Mouse (Mus musculus) lung, embryonic 14.5 days (tissue): Measurements from ENCODE around the gene Tspan32. TPM values are rescaled to one million over a fixed set of nuclear protein-coding genes. Genes with fewer than 3 reads are reported as not detected.

Experiments
- ATAC-seq: fragments of 200-750 bp; cut with Nextera tagmentation; 2 replicates; pipeline ENCODE4 v1.8.0; 2017; ENCODE audit warnings: mild to moderate bottlenecking, moderate TSS enrichment, moderate library complexity; ENCODE audit not compliant: insufficient read depth
- DNase-seq: peaks from one replicate; pipeline ENCODE4 v3.0.0-alpha.2; 2015
- H3K27ac ChIP-seq: fragments of 300-500 bp; sonication (generic); 2 replicates; pipeline ENCODE4 v1.5.1; 2014; ENCODE audit warnings: low read depth, mild to moderate bottlenecking, moderate library complexity
- H3K27me3 ChIP-seq: fragments of 300-500 bp; sonication (generic); 2 replicates; pipeline ENCODE4 v1.6.1; 2014; ENCODE audit warnings: low read length, control low read depth; ENCODE audit not compliant: insufficient read depth
- H3K36me3 ChIP-seq: fragments of 300-500 bp; sonication (generic); 2 replicates; pipeline ENCODE4 v1.6.1; 2014; ENCODE audit warnings: control low read depth; ENCODE audit not compliant: insufficient read depth
- H3K4me1 ChIP-seq: fragments of 300-500 bp; sonication (generic); 2 replicates; pipeline ENCODE4 v1.6.1; 2014; ENCODE audit warnings: antibody characterized with exemption, control low read depth; ENCODE audit not compliant: insufficient read depth
- H3K4me2 ChIP-seq: fragments of 300-500 bp; sonication (generic); 2 replicates; pipeline ENCODE4 v1.6.1; 2014; ENCODE audit warnings: mild to moderate bottlenecking
- H3K4me3 ChIP-seq: fragments of 300-500 bp; sonication (generic); 2 replicates; pipeline ENCODE4 v1.5.1; 2014; ENCODE audit warnings: low read depth, low read length
- H3K9ac ChIP-seq: fragments of 300-500 bp; sonication (generic); 2 replicates; pipeline ENCODE4 v1.6.1; 2014
- H3K9me3 ChIP-seq: fragments of 300-500 bp; sonication (generic); 2 replicates; pipeline ENCODE4 v1.6.1; 2016; ENCODE audit warnings: low read depth, low read length, control low read depth
- CTCF ChIP-seq: IDR thresholded peaks from 2 replicates; pipeline ENCODE4 v1.5.1; 2016; ENCODE audit warnings: antibody characterized with exemption, low read depth
- WGBS: fragments of 180-500 bp; shearing (Covaris S2); extraction: QIAGEN DNeasy Blood & Tissue Kit; methylation state at CpG from one replicate; pipeline ENCODE4 v1.1.7; 2014; 5-methylcytosine and 5-hydroxymethylcytosine counted together
- polyA plus RNA-seq: library from polyadenylated mRNA; unstranded; fragments of >200 nt; fragmentation: Nextera tagmentation; extraction: Ambion mirVana; gene quantifications from 2 replicates; pipeline ENCODE4 v1.2.1, GENCODE M21; 2014

Gene Tspan32
- polyA plus RNA-seq, 1 experiment from 2014 or later = 2.1 TPM

DNA sequence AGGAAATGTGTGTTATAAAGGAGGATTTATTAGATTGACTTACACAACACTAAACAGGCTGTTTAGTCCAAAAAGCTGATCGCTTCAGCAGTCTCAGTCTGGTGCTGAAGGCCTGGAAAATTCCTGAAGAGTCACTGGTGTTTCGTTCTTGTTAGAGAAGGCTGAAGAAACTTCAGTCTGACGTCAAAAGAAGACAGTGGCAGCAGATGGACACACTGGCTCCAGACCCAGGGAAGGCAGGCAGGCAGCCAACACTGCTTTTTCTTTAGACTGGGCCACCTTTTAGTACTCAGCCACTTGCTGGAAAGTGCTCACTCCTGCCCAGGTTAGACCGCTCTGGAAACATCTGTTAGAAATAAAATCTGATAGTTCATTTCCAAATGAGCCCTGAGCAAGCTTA is 28.7 kb downstream of the Tspan32 start:
- Histone ChIP-seq H3K27ac (no peak overlapping the region), H3K4me1 (no peaks in the 10 kb centered on the region), H3K4me2 (no peak overlapping the region), H3K4me3 (no peak overlapping the region), H3K9ac (no peak overlapping the region), H3K9me3 (no peaks in the 10 kb centered on the region), H3K36me3 (no peaks in the 10 kb centered on the region), H3K27me3 (no peaks in the 10 kb centered on the region)
- WGBS = 77% methylated on average over 4 of the region's 4 CpGs
- TF ChIP-seq CTCF = no peak
- DNase-seq (no peak), ATAC-seq (no peak)

DNA sequence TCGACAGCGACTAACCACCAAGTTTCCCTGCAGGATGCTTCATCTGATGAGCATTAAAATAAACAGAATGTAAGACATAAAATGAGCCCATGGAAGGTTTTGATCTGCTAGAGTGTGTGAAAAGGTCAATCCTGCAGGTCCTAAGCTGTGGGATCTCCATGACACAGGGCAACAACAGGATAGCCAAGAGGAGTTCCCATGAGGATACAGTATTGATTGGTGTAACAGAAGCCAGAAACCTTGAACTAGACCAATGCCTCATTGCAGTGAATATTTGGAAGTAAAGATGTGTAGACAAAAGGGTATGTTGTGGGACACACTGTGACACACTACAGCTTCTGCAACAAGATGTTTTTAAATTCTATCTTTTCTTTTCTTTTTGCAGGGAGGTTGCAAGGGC is 29.3 kb downstream of the Tspan32 start:
- TF ChIP-seq CTCF = no peak
- DNase-seq (no peak), ATAC-seq (no peak)
- Histone ChIP-seq H3K27me3 (no peaks in the 10 kb centered on the region), H3K4me2 (no peak overlapping the region), H3K27ac (no peak overlapping the region), H3K4me1 (no peaks in the 10 kb centered on the region), H3K9me3 (no peaks in the 10 kb centered on the region), H3K36me3 (no peaks in the 10 kb centered on the region), H3K9ac (no peak overlapping the region), H3K4me3 (no peak overlapping the region)
- 89% methylated on average over 2 of the region's 2 CpGs for WGBS

DNA sequence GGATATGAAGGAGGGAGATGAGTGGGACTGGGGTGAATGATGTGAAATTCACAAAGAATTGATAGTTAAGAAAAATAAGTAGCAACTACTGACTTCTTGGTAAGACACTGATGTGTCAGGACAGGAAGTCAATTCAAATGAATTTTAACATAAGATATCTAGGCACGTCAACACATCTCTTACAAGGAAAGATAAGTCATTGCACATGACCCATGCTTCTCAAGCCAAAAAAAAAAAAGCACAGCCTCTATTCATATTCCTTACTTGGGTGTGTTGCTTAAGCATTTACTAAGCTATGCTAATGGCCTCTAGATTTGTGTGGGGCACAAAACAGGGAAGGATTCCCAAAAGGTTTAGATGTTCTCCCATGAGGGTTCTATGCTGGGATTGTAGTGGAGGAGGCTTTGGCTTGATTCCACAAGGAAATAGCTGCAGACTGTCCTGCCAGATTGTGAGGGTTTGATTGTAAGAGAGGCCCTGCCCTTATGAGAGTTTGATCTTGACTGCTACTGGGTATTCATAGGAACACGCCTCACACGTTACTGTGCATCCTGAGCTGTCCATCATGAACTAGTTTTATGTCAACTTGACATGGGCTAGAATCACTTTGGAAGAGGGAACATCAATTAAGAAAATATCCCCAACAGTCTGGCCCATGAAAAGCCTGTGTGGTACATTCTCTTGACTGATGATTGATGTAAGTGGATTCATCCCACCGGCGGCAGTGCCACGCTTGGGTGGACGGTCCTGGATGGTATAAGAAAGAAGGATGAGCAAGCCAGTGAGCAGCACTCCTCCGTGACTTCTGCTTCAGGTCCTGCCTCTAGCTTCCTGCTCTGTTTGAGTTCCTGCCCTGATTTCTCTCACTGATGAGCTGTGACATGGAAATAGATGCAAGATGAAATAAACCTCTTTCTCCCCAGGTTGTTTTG is 29.9 kb downstream of the Tspan32 start:
- no peak for ATAC-seq
- Histone ChIP-seq H3K4me1 (no peaks in the 10 kb centered on the region), H3K4me3 (no peak overlapping the region), H3K4me2 (no peak overlapping the region), H3K27me3 (no peaks in the 10 kb centered on the region), H3K9me3 (no peaks in the 10 kb centered on the region), H3K27ac (no peak overlapping the region), H3K36me3 (no peaks in the 10 kb centered on the region), H3K9ac (no peak overlapping the region)
- no peak for TF ChIP-seq CTCF
- no peak for DNase-seq
- 87% methylated on average over 8 of the region's 8 CpGs for WGBS

DNA sequence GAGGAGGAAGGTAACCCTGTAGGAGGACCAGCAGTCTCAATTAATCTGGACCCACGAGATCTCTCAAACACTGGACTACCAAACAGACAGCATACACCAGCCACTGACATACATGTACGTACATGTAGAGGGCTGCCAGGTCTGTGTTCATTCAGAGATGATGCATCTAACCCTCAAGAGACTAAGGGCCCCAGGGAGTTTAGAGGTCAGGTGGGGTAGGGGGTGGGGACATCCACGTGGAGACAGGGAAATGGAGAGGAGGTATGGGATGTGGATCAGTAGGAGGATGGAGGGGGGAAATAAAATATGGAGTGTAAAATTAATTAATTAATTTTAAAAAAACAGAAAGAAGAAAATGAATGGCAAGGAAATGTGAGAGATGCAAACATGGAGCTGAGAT is 31.9 kb downstream of the Tspan32 start:
- 77% methylated on average over 3 of the region's 3 CpGs for WGBS
- Histone ChIP-seq H3K36me3 (no peaks in the 10 kb centered on the region), H3K4me2 (no peak overlapping the region), H3K27me3 (no peaks in the 10 kb centered on the region), H3K9ac (no peak overlapping the region), H3K27ac (no peak overlapping the region), H3K4me3 (no peak overlapping the region), H3K9me3 (no peaks in the 10 kb centered on the region), H3K4me1 (peaks cover 7% of the 10 kb centered on the region; the same call in 1 of the 2 replicates)
- no peak for TF ChIP-seq CTCF
- DNase-seq (no peak), ATAC-seq (no peak)

DNA sequence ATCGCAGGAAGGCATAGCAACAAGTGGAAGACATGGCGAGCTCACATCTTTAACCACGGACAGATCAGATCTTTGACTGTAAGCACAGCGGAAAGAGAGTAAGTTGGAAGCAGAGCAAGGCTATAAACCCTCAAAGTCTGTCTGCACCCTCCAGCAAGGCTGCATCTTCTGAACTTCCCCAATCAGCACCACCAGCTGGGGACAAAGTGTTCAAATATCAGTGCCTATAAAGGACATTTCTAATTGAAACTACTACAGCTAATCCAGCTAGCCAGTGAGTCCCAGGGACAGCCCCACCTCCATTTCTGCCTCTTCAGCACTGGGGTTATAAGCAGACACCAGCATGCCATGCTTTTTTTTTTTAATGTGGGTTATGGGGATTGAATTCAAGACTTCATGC is 32.5 kb downstream of the Tspan32 start:
- no peak for TF ChIP-seq CTCF
- Histone ChIP-seq H3K9ac (no peak overlapping the region), H3K4me1 (peaks cover 13% of the 10 kb centered on the region), H3K4me3 (no peak overlapping the region), H3K27me3 (no peaks in the 10 kb centered on the region), H3K4me2 (no peak overlapping the region), H3K27ac (no peak overlapping the region), H3K36me3 (no peaks in the 10 kb centered on the region), H3K9me3 (no peaks in the 10 kb centered on the region)
- DNase-seq (no peak), ATAC-seq (no peak)
- WGBS = 87% methylated on average over 4 of the region's 4 CpGs

DNA sequence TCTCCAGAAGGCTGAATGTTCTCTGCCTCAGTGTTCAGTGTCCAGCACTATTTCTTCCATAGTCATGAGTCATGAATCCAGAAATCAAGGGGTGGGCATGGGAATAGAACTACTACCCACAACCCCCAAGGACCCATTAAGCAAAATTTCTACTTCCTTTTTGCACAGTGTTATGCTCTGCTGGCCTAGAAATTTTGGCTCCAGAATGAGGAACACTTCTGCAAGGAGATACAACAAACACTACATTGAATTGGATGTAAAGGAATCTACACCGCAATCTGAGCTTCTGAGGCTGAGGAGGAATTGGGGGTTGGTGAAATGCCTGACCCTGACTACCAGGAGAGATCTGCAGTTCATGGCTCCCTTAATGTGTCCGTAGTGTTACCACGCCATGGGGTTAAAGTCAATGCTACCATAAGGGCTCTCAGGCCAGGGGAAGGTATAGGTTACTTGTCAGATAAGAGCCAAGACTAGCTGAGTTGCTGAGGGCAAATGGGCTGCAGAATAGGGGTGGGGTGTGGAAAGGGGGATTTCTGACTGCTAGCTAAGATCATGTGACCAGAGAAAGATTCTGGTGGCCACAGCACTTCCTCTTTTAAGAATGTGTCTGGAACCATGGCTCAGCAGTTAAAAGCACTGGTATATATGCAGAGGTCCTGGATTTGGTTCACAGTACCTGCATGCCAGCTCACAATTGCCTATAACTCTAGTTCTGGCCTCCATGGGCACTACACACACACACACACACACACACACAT is 33.5 kb downstream of the Tspan32 start:
- Histone ChIP-seq H3K27me3 (no peaks in the 10 kb centered on the region), H3K4me1 (peaks cover 18% of the 10 kb centered on the region), H3K9ac (no peak overlapping the region), H3K4me3 (no peak overlapping the region), H3K36me3 (no peaks in the 10 kb centered on the region), H3K4me2 (no peak overlapping the region), H3K27ac (no peak overlapping the region), H3K9me3 (no peaks in the 10 kb centered on the region)
- no peak for DNase-seq
- ATAC-seq = no peak
- 86% methylated on average over 3 of the region's 3 CpGs for WGBS
- TF ChIP-seq CTCF = no peak

DNA sequence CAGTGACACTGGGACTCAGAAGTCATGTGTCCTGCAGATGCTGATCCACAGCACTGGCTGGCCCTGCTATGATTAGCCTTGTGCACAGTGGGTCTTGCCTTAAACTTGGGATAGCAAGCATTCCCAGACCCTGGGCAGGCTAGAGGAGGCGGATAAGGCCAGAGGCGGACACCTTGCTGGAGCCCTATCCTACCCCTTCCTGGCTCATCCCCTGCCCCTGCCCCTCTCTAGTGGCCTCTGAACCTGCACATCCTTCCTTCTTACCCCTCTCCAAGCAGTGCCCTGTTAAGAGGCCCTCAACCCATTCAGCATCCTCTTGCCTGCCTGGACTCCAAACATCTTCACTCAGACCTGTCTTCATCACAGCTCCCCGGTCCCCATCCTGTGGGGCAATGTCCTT is 35.7 kb downstream of the Tspan32 start:
- H3K27ac ChIP-seq = no peak overlapping the region
- H3K9ac ChIP-seq = no peak overlapping the region
- no peaks in the 10 kb centered on the region for H3K36me3 ChIP-seq
- no peak overlapping the region for H3K4me3 ChIP-seq
- no peaks in the 10 kb centered on the region for H3K27me3 ChIP-seq
- no peak for ATAC-seq
- H3K9me3 ChIP-seq = no peaks in the 10 kb centered on the region
- TF ChIP-seq CTCF = no peak
- peaks cover 18% of the 10 kb centered on the region for H3K4me1 ChIP-seq
- WGBS = 80% methylated on average over 3 of the region's 3 CpGs
- no peak overlapping the region for H3K4me2 ChIP-seq
- DNase-seq = no peak
